Mouse (Mus musculus): ENCODE measurements around the gene Hltf.
"Not testable (repeated sequence)": the region's sequence is repeated elsewhere in the genome, so short reads cannot be mapped to it uniquely, and the experiment has no call there.

Gene Hltf

DNA sequence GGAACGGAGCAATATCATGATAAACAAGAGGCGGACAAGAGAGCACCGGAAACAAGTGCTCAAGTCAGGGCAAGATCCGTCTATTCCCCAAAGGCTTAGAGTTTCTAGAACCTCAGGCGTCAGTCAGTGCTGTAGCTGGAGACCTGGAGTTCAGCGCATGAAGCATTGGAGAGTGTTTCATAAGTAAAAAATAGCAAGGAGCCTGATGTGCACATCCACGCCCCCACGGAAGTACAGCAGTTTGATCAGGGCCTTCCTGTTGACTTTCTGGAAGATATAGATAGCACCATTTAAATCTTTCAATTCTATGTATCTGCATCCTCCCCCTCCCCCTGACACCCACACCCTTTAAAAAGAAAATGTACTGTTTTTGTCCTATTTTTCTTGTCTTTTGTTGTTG is 46.7 kb downstream of the Hltf start:
- intact Hi-C loops (cut with DNase I) = no loop called here

DNA sequence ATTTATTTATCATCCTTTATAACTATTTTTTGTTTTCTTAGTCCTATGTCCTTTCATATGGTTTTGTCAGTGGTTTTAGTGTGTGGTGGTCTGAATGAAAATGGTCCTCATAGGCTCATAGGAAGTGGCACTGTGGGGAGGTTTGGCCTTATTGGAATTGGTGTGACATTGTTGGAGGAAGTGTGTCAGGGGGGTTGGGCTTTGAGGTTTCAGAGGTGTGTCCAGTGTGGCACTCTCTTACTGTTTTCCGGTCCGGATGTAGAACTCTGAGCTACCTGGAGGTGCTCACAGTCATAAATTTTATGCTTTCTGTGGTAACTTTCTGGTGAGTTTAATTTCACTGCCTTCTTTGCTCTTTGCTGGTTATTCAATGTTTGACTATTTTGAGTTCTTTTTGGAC is 47.2 kb downstream of the Hltf start:
- intact Hi-C loops (cut with DNase I) = no loop called here

DNA sequence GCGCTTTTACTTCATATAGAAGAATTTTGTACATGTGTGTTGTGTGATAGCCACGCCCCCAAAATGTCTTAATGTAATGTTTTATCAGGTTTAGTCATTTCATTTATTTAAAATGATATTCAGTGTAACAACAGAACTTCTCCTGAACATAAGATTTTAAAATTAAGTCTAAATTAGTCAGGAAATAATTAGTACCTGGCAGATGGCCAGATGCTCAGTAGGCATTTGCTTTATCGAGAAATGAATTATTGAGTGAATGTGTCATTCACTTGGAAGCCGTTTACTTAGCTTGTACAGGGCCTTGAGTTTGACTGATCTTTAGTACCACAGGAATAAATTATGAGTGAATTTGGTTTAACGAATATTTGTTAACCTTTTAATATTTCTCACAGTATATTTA is 51.3 kb downstream of the Hltf start:
- intact Hi-C loops (cut with DNase I) = no loop called here

DNA sequence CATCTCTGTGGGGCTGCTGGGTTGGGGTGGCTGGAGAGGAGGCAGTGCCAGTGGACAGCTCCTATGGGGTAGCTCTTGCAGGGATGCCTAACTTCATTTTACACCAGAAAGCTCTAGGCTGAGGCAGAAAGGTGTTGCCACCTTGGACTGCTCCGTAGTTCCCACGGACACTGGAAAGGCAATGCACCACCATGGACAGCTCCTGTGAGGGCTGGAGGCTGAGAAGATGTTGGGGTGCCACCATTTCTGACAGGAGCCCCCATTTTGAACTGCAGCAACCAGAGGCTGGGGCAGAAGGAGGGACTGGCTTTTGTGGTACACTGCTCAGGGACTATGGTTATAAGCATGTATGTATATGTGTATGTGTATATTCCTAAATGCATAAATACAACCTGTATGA is 54.3 kb downstream of the Hltf start:
- intact Hi-C loops (cut with DNase I) = no loop called here

DNA sequence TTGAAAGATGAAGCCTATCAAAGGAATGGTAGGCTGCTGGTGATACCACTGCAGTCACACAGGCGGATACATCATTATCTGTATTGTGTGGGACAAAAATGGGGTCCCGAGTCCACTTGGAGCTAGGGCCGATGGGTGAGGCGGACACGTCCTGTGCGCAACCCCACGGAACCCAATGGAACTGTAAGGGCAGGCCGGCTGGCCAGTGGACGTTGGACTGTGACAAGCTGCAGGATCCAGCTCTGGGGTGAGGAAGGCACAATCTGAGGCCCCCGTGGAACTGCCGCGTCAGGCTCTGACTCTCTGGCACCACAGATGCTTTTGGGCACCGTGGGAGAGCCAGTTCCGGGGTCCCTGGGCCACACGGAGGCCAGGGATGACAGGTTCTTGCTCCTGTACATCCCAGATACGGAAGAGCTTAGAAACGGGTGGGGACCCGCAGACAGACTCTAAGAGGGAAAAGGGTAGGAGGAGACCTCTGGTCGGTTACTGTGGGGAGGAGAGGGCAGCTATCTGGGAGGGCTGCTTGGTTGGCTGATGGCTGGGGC is 61.5 kb downstream of the Hltf start:
- intact Hi-C loops (cut with DNase I) = no loop called here

DNA sequence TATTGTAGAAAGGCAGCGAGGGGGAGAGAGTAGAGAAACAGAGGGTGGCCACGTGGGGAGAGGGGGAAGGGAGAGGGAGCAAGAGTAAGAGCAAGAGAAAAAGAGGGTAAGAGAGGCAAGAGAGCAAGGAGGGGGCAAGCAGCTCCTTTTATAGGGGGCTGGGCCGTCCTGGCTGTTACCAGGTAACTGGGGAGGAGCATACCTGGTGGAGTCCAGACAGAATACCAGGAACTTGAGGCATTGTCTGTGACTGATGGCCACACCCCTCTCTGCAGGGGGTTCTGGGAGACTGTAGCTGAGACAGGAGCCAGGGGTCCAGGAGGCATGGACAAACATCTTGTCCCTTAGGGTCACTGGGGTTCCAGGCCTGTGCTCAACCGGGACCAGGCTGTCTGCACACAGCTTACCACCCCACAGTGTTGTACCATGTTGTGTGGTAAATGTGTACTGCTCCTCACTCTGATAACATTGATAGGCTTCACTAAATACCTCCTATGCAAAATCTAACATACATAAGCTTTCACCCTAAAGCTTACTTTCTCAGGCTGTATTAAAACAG is 62.2 kb downstream of the Hltf start:
- intact Hi-C loops (cut with DNase I) = no loop called here

DNA sequence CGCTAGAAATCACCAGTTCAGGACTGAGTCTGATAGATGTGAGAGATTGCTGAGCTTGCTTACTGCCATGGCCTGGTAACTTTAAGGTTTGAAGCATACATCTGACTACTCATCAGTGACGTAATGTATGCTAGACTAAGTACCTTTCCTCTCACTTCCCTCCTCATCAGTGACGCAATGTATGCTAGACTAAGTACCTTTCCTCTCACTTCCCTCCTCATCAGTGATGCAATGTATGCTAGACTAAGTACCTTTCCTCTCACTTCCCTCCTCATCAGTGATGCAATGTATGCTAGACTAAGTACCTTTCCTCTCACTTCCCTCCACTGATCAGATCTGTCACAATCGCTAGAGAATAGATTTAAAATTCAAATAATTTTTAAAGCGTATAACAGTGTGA is 64.0 kb downstream of the Hltf start:
- intact Hi-C loops (cut with DNase I) = not testable (repeated sequence)

DNA sequence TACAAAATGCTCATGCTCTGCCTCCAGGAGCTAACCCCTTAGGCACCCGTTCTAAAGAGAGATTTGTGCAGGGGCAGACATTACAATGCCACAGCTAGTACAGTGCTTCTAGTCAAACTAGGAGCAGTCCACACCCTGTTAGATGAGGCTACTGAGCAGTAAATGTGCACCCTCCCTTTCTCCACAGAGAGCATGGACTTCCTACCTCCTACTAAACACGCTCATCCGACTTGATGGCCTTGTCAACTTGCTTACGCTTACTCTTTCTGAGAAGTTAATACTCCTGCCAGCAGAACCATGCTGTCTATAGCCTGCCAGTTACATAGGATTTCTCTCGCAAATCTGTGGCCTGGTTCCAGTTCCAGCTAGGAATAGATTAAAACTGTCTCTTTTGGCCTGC is 68.0 kb downstream of the Hltf start:
- intact Hi-C loops (cut with DNase I) = no loop called here

DNA sequence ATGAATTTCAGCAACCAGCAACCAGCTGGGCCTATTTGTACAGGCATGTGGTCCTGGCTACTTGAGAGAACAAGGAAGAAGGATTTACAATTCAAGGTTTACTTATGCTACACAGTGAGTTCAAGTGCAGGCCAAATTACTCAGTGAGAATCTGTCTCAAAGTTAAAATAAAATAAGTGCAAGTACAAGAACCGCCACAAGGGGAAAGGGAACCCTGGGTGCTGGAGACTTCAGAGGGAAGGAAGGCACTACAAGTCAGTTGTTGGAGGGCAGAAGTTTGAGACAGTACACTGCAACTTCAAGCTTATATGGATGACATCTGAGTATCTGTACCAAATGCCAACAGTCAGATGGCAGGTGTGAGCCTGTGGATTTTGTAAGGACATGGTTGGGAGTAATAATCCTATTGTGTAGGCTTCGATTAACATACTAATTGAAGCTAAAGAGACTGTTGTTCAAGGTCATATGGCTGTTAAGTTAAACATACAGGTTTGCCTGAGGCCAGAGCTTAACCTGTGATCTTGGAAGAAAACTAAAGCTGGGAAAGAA is 69.5 kb downstream of the Hltf start:
- intact Hi-C loops (cut with DNase I) = no loop called here

DNA sequence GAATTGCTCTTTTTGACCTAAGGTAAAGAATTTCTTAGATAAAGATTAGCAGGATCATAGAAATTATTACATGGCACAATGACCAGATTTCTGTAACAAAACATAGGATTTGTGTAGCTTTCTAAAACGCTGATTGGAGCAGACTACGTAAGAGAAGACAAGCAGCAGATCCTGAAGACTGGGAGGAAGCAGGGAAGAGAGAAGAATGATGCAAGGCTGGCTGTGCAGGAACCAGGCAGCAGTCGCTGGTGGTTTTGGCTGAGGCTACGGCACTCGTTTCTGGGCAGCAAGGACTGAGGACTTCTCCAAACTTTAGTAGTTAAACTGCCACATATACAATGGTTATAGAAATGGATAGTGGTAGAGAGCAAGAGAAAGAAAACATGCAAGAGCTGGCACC is 71.9 kb downstream of the Hltf start:
- intact Hi-C loops (cut with DNase I) = no loop called here

DNA sequence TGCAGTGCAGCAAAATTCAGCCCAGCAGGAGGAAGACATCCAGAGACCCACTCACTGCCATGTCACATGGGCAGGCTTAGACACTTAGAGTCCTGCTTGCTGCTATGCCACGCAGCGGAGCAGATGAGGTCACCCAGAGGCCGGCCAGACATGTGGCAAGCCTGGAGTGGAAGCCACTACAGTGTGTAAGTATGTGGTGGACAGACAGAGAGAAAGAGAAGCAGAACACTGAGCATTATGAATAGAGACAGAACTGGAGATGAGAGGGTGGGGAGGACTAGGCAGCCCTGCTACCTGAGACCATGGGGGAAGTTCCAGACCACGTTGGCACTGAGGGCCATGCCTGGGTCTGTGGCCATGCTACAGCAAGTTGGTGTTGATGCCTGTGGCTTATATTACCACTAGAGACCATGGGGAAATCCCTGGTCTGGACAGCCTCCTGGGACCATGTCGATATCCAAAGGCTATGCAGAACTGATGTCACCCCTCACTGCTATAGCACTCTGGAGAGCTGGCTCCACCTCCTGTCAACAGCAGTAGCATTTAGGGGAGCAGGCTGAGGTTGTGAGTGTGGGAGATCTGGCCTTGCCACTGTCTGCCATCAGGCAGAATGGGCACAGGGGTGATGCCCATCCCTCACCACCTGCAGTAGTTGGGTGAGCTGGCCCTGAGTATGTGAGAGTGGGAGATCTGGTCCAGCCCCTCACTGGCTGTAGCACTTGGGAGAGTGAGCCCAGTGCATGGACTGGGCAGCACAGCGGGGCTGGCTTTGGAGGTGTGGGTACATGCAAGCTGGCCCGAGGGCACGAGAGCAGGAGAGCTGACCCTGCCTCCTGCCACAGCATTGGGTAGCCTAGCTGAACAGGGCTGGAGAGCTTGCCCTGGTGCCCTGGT is 73.1 kb downstream of the Hltf start:
- intact Hi-C loops (cut with DNase I) = loop anchor here (10.0 kb wide), 1 partner anchor 64 kb away; no protein-coding TSS in a partner anchor

DNA sequence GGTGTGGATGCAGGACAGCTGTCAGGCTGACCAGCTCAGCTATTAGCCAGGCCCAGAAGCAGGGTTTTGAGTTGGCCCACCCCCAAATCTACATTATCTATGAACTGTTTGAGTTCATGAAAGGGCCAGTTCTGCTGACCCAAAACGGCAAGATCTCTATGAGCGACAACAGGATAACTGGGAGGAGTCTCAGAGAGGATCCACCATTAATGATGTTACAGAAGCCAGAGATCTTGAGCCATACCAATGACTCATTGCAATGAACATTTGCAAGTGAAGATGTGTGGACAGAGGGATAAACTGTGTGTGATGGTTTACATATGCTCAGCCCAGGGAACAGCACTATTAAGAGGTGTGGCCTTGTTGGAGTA is 73.7 kb downstream of the Hltf start:
- intact Hi-C loops (cut with DNase I) = loop anchor here (10.0 kb wide), 1 partner anchor 63 kb away; no protein-coding TSS in a partner anchor

DNA sequence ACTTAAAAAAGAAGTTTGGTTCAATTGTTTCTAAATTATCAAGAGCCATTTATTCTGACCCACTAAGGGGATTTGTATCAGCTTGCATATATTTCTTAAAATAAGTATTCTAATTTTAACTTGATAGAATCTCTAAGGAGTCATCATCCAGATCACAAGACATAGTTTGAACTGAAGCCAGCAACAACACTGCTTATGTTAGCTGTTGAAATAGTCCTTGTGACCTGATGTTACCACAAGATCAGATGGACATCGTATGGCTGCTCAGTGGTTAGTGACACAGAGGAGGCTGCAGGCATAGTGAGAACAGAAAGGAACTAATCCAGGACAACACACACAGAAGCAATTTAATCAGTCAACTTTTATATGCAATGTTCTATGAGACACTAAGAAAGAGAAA is 75.1 kb downstream of the Hltf start:
- intact Hi-C loops (cut with DNase I) = loop anchor here (10.0 kb wide), 1 partner anchor 62 kb away; no protein-coding TSS in a partner anchor

DNA sequence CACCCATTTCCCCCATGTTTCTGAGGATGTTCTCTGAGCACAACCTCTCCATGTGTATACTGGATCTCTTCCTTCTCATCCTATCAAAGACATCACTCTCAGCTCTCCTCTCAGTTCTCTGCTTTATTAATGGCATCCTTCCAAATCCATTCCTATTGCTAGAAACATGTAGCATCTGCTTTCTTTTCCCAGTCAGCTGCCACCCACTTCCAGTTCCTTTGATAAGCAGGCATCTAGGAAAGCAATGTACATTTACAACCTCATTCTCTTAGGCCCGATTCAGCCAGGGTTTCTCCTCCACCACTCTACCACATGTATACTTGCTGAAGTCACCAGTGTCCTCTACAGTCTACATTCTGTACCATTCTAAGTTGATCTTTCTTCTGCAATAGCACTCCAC is 76.1 kb downstream of the Hltf start:
- intact Hi-C loops (cut with DNase I) = loop anchor here (10.0 kb wide), 1 partner anchor 61 kb away; no protein-coding TSS in a partner anchor

DNA sequence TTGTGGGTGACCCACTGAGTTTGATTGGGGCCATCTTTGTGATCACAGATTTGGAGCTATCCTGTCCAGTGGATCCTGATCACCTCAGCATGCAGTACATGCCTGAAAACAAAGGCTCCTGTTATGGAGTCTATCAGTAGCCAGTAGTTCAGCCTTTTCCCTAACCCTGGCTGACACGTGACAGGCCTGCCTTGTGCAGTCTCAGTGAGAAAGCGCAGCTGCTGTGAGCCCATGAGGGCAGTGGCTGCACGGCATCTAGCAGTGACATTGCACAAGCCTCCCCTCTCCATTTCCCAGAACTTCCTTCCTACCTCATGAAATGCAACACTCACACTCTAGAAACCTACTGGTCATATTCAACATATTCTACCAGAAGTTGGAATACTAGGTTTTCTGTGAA is 76.9 kb downstream of the Hltf start:
- intact Hi-C loops (cut with DNase I) = loop anchor here (10.0 kb wide), 1 partner anchor 60 kb away; no protein-coding TSS in a partner anchor

DNA sequence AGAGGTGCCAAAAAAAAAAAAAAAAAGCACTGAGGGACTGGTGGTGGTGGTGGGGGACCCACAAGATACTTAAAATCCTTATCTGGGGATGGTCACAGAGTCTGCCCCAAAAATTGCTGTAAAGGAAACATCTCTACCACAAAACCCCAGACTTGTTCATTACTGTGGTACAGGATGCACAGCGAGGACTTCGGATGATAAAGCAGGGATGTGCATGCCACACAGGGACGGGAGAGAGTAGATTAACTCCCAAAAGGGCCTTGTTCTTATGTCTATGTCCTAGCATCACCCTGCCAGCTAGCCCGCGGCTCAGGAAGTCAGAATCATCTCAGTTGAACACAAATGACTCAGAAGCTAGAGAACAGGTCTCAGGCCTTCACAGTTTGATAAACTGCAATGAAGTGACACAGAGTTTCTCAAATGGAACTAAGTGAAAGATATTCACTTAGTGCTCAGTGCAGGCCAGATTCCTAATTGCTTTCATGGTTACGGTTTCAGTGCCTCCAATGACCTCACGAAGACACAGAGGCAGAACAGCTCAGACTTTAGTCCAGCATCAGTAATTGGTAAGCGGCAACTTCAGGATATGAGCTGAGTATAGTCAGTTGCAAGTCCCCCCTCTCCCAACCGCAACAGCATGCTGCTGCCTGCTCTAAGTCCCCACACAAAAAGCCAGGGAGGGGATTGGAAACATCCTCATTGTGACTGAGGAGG is 79.4 kb downstream of the Hltf start:
- intact Hi-C loops (cut with DNase I) = loop anchor here (10.0 kb wide), 1 partner anchor 58 kb away; no protein-coding TSS in a partner anchor

DNA sequence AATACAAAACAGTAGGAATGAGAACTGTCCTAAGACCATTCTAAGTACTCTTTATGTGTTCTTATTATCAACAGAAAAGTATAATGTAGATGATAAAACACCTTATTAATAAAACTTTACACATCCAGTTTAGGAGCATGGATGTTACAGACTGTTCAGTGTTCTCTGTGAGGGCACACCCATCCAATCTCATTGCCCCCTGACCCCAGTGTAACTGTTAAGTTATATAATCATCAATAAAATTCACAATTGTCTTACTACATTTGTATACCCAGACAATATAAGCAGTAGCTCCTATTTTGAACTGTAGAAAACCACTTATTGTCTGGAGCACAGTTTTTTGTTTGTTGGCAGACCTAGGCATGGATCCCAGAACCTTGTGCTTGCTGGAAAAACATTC is 83.6 kb downstream of the Hltf start:
- intact Hi-C loops (cut with DNase I) = no loop called here

DNA sequence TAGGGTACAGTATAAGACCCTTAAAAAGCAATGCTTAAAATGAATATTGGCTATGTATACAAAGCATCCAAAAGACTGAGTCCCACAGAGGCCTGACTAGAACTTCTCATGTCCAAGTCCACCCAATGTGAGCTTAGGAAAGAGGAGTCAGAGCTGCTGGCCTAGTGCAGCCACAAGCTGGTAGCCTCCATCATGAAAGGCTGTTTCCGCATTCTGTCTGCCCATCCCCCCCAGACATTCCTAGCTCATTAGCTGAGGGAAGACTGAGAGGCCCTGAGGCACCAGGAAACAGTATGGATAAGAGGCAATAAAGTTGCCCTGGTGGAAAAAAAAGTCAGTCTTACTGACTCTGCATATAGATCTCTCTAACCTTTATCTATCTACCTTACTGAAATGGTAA is 84.1 kb downstream of the Hltf start:
- intact Hi-C loops (cut with DNase I) = no loop called here

DNA sequence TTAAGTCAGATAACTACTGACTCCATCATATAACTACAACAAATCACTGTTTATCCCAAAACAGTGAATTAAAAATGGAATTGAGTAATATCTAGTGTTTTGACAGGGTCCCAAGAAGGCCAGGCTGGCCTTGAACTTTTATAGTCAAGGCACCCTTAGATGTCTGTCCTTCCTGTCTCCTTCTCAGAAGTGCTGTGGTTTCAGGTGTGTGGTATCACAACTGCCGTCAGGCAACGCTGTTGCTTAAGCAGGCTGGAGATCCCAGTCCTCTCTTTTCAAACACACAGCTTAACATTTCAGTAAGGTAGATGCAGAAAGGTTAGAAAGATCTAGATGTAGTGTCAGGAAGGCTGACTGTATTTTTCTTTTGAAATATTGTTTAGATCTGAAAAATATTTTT is 84.5 kb downstream of the Hltf start:
- intact Hi-C loops (cut with DNase I) = no loop called here

DNA sequence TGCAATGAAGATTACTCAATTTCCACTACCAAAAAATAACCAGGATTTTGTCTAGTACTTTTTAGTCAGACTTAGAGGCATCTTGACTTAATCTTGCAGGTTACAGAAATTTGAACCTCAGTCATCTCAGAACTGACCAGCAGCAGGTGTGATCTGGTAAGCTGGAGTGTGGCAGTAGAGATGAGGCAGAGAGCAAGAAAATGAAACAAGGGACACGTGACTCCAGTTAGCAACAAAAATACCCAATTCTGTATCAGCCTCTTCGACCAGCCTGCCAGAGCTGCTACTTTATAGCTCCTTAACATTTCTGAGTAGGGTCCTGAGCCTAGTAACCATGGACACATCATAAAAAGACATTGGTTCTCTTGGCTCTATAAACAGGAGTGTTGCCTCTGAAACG is 85.0 kb downstream of the Hltf start:
- intact Hi-C loops (cut with DNase I) = no loop called here

DNA sequence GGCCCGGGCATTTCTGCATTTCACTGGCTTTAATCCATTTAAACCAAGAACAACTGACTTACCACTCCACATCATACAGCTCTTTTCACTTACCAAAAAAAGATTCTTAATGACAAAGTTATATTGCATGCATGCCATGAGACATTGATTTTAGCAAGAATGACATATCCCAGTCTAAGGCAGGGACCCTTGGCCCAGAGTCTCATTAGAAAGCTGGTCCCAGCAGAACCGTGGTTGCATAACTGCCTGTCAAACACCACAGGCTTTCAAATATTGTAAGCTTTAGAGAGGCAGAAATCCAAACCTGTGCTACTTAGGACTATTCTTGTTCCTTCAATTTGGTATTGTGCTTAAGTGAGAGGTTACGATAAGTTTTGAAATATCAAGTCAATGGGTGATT is 86.1 kb downstream of the Hltf start:
- intact Hi-C loops (cut with DNase I) = no loop called here

DNA sequence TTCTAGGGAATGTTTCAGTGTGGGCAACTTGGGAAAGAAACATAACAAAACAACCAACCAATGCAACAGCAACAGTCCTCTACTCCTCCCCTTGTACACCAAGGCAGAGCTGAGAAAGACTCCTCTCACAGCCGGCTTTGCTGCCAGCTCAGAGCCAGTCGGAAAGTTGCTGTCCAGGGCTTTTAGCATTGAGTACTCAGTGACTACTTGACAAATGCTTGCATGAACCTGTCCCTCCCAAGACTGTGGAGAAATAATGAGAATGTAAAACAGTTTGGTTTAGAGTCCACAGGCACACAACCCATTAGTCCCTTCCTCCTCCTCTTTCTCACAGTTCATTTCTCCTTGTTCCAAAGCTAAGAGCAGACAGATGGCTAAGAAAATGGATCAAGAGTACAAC is 86.8 kb downstream of the Hltf start:
- intact Hi-C loops (cut with DNase I) = no loop called here
